Mouse (Mus musculus) C2C12 (cell line): ENCODE measurements around the gene Gm28048. TPM values are rescaled to one million over a fixed set of nuclear protein-coding genes. Genes with fewer than 3 reads are reported as not detected.

Experiments used
- H3K27me3 ChIP-seq: one replicate; pipeline ENCODE4 v1.6.1; 2011; ENCODE audit not compliant: control insufficient read depth, insufficient read depth, insufficient read length
- H3K36me3 ChIP-seq: one replicate; pipeline ENCODE4 v1.6.1; 2011; ENCODE audit not compliant: control insufficient read depth, insufficient read depth
- H3K4me3 ChIP-seq: one replicate; pipeline ENCODE4 v1.5.1; 2011; ENCODE audit warnings: mild to moderate bottlenecking, control low read depth; ENCODE audit not compliant: poor library complexity, insufficient read depth, severe bottlenecking
- H3K79me2 ChIP-seq: one replicate; pipeline ENCODE4 v1.6.1; 2011; ENCODE audit not compliant: control insufficient read depth, insufficient read depth
- H3K79me3 ChIP-seq: one replicate; pipeline ENCODE4 v1.6.1; 2011; ENCODE audit warnings: low read depth, control low read depth
- H3ac ChIP-seq: one replicate; pipeline ENCODE3; 2011; ENCODE audit warnings: low read depth; ENCODE audit not compliant: control insufficient read depth, insufficient read length
- CEBPB ChIP-seq: IDR thresholded peaks from one replicate; pipeline ENCODE4 v1.6.1; 2011; ENCODE audit warnings: low read depth, mild to moderate bottlenecking, control low read depth, moderate library complexity
- CTCF ChIP-seq: IDR thresholded peaks from one replicate; pipeline ENCODE4 v1.5.1; 2011; ENCODE audit not compliant: control insufficient read depth, insufficient read depth, insufficient read length
- FOSL1 ChIP-seq: IDR thresholded peaks from one replicate; pipeline ENCODE4 v1.8.0; 2011; ENCODE audit warnings: mild to moderate bottlenecking, low read length; ENCODE audit not compliant: poor library complexity, insufficient read depth, severe bottlenecking
- MAX ChIP-seq: IDR thresholded peaks from one replicate; pipeline ENCODE4 v1.6.1; 2011; ENCODE audit warnings: mild to moderate bottlenecking, control low read depth
- MYOD1 ChIP-seq: IDR thresholded peaks from one replicate; pipeline ENCODE4 v1.6.1; 2011; ENCODE audit warnings: low read depth; ENCODE audit not compliant: control insufficient read depth, insufficient read length
- MYOG ChIP-seq: IDR thresholded peaks from one replicate; pipeline ENCODE4 v1.6.1; 2011; ENCODE audit not compliant: control insufficient read depth, insufficient read length; ENCODE audit errors: extremely low read depth
- USF1 ChIP-seq: IDR thresholded peaks from one replicate; pipeline ENCODE4 v1.6.1; 2011; ENCODE audit warnings: low read depth, mild to moderate bottlenecking, control low read depth, moderate library complexity
- polyA plus RNA-seq: library from polyadenylated mRNA; unstranded; fragments of >200 nt; fragmentation: generic; extraction: Trizol; gene quantifications from one replicate; pipeline ENCODE4 v1.2.1, GENCODE M21; 2012; ENCODE audit warnings: missing spikeins

Gene Gm28048
- polyA plus RNA-seq, 1 experiment = 1.4 TPM

GRCm38 (mm10) chr11:22874747-22875146, 107.1 kb downstream of the Gm28048 start:
- H3K4me3 ChIP-seq = no peak overlapping the region
- no peak for TF ChIP-seq MAX
- no peak for TF ChIP-seq CEBPB
- TF ChIP-seq MYOD1 = no peak
- no peak for TF ChIP-seq FOSL1
- no peak for TF ChIP-seq CTCF
- TF ChIP-seq USF1 = no peak
- no peak for TF ChIP-seq MYOG
- H3K27me3 ChIP-seq = no peaks in the 10 kb centered on the region
- no peaks in the 10 kb centered on the region for H3K36me3 ChIP-seq
- no peak overlapping the region for H3ac ChIP-seq
- H3K79me2 ChIP-seq = no peaks in the 10 kb centered on the region
- no peaks in the 10 kb centered on the region for H3K79me3 ChIP-seq

- H3K36me3 ChIP-seq = no peaks in the 10 kb centered on the region
- no peak overlapping the region for H3K4me3 ChIP-seq
- H3K79me3 ChIP-seq = no peaks in the 10 kb centered on the region
- no peaks in the 10 kb centered on the region for H3K27me3 ChIP-seq
- H3K79me2 ChIP-seq = no peaks in the 10 kb centered on the region
- no peak for TF ChIP-seq MYOG
- no peak for TF ChIP-seq MAX
- TF ChIP-seq CEBPB = no peak
- TF ChIP-seq MYOD1 = no peak
- no peak for TF ChIP-seq USF1
- no peak for TF ChIP-seq CTCF
- TF ChIP-seq FOSL1 = no peak
- no peak overlapping the region for H3ac ChIP-seq
Measured at GRCm38 (mm10) chr11:22873383-22873782, 108.5 kb downstream of the Gm28048 start.

GRCm38 (mm10) chr11:22872307-22872680, 109.6 kb downstream of the Gm28048 start:
- no peak overlapping the region for H3K4me3 ChIP-seq
- H3K27me3 ChIP-seq = no peaks in the 10 kb centered on the region
- no peak overlapping the region for H3ac ChIP-seq
- H3K79me2 ChIP-seq = no peaks in the 10 kb centered on the region
- no peaks in the 10 kb centered on the region for H3K36me3 ChIP-seq
- H3K79me3 ChIP-seq = no peaks in the 10 kb centered on the region
- TF ChIP-seq CTCF = no peak
- TF ChIP-seq CEBPB = no peak
- no peak for TF ChIP-seq FOSL1
- TF ChIP-seq USF1 = no peak
- no peak for TF ChIP-seq MYOD1
- TF ChIP-seq MYOG = no peak

DNA sequence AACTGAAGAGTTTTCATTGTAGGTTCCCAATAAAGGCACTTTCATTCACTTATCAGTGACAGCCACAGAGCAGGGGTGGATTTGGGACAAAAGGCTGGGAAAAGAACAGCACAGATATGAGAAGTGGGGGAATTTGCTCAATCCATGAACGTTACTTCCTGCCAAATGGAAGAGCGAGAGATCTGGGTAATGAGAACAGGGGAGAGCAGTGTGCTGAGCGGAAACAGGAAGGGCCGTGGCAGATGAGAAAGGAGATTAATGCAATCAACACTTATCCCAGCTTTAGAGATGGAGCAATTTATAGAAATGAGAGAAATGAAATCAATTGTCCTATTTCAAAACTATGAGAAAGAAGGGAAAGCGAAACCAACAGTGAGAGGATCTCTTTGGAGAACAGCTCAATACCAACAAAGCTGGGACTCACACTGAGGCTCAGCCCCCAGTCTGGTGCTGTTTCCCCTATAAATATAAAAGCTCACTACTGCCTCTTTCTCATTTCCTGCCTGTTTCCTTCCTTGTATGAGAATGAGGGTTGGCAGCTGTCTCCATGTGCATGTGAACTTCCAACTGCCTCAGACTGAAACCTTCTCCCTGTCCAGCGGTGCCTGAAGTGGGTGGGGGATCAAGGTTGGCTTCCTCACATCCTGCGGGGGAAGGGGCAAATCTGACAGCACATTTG, 110.1 kb downstream of the Gm28048 start:
- TF ChIP-seq USF1 (no peak), CEBPB (no peak), MYOG (no peak), MAX (no peak), CTCF (no peak), FOSL1 (no peak), MYOD1 (no peak)
- no peaks in the 10 kb centered on the region for H3K79me2 ChIP-seq
- no peak overlapping the region for H3K4me3 ChIP-seq
- no peaks in the 10 kb centered on the region for H3K79me3 ChIP-seq
- no peaks in the 10 kb centered on the region for H3K27me3 ChIP-seq
- H3ac ChIP-seq = no peak overlapping the region
- H3K36me3 ChIP-seq = no peaks in the 10 kb centered on the region

DNA sequence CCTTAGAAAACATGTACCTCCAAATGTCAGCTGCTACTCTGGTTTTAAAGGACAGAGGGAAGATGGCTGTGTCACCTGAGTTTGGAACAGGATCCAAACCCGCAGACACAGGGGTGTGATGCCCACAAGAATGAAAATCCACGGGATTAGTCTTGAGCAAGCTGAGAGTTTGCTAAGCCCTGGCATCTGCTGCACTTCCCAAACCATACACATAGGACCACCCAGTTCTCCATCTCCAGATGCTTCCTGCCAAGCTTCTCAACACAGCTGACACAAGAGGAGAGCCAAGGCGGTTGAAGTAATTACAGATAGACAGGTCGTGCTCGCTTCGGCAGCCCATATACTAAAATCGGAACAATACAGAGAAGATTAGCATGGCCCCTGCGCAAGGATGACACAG, 113.3 kb downstream of the Gm28048 start:
- Histone ChIP-seq H3K36me3 (no peaks in the 10 kb centered on the region), H3K4me3 (no peak overlapping the region), H3K27me3 (no peaks in the 10 kb centered on the region), H3ac (no peak overlapping the region), H3K79me2 (no peaks in the 10 kb centered on the region), H3K79me3 (no peaks in the 10 kb centered on the region)
- TF ChIP-seq CTCF (no peak), USF1 (no peak), MAX (no peak), MYOD1 (no peak), CEBPB (no peak), FOSL1 (no peak), MYOG (no peak)

DNA sequence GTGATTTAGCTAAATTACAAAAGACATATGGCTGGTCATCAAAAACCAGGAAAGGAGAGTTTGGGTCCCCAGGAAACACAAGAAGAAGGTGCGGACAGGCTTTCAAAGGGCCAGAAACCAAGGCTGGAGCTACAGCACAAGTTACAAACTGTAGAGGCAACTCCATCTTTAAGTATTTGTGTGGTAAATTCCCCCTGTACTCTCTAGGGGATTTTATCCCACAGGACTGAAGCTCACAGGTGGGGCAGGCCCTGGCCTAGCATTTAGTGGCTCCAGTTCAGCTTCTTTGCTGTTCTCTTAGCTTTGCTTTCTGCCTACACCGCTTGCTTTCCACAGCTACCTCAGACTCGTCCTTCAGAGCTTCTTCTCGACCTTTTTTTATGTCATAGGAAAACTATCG, 114.2 kb downstream of the Gm28048 start:
- Histone ChIP-seq H3ac (no peak overlapping the region), H3K79me2 (no peaks in the 10 kb centered on the region), H3K79me3 (no peaks in the 10 kb centered on the region), H3K4me3 (no peak overlapping the region), H3K36me3 (no peaks in the 10 kb centered on the region), H3K27me3 (no peaks in the 10 kb centered on the region)
- no peak for TF ChIP-seq USF1
